Mouse (Mus musculus) liver, postnatal 0 days (tissue): ENCODE results near the gene Ero1lb.

Experiments
- CTCF ChIP-seq: sonication (generic); IDR thresholded peaks from 2 replicates; pipeline ENCODE4 v1.5.1; 2016; ENCODE audit warnings: antibody characterized with exemption, low read depth
- EP300 ChIP-seq: IDR thresholded peaks from 2 replicates; pipeline ENCODE4 v1.6.1; 2016; ENCODE audit warnings: antibody characterized with exemption, low read depth, mild to moderate bottlenecking

- TF ChIP-seq EP300 (no peak), CTCF (no peak)
Measured at GRCm38 (mm10) chr13:12554211-12554610, 11.5 kb upstream of the Ero1lb start.
